Mouse (Mus musculus) lung, postnatal 0 days (tissue): Measurements from ENCODE around the gene Kbtbd2. TPM values are rescaled to one million over a fixed set of nuclear protein-coding genes. Genes with fewer than 3 reads are reported as not detected.

Experiments
- ATAC-seq: fragments of 200-750 bp; cut with Nextera tagmentation; 2 replicates; pipeline ENCODE4 v1.8.0; 2017; ENCODE audit warnings: moderate library complexity
- DNase-seq: peaks from one replicate; pipeline ENCODE4 v3.0.0-alpha.2; 2016; ENCODE audit warnings: low spot score
- H3K27ac ChIP-seq: fragments of 300-500 bp; sonication (generic); 2 replicates; pipeline ENCODE4 v1.5.1; 2014; ENCODE audit warnings: antibody characterized with exemption, mild to moderate bottlenecking, low read length, mixed read lengths
- H3K27me3 ChIP-seq: fragments of 300-500 bp; sonication (generic); replicated peaks from 2 replicates; pipeline ENCODE4 v1.6.1; 2014; ENCODE audit warnings: low read length, mixed read lengths; ENCODE audit not compliant: insufficient read depth
- H3K36me3 ChIP-seq: fragments of 300-500 bp; sonication (generic); 2 replicates; pipeline ENCODE4 v1.6.1; 2014; ENCODE audit warnings: low read length, mixed read lengths; ENCODE audit not compliant: insufficient read depth
- H3K4me1 ChIP-seq: fragments of 300-500 bp; sonication (generic); 2 replicates; pipeline ENCODE4 v1.6.1; 2014; ENCODE audit warnings: antibody characterized with exemption, low read depth, low read length, mixed read lengths; ENCODE audit not compliant: insufficient read depth
- H3K4me2 ChIP-seq: fragments of 300-500 bp; sonication (generic); replicated peaks from 2 replicates; pipeline ENCODE4 v1.6.1; 2014; ENCODE audit warnings: low read depth, mild to moderate bottlenecking, low read length, moderate library complexity, mixed read lengths
- H3K4me3 ChIP-seq: fragments of 300-500 bp; sonication (generic); 2 replicates; pipeline ENCODE4 v1.5.1; 2014; ENCODE audit warnings: low read depth, low read length
- H3K9ac ChIP-seq: fragments of 300-500 bp; sonication (generic); replicated peaks from 2 replicates; pipeline ENCODE4 v1.6.1; 2014; ENCODE audit warnings: low read depth, mild to moderate bottlenecking
- H3K9me3 ChIP-seq: fragments of 300-500 bp; sonication (generic); 2 replicates; pipeline ENCODE4 v1.6.1; 2016; ENCODE audit warnings: low read length, mixed read lengths
- CTCF ChIP-seq: IDR thresholded peaks from 2 replicates; pipeline ENCODE4 v1.5.1; 2016; ENCODE audit warnings: antibody characterized with exemption, mild to moderate bottlenecking
- EP300 ChIP-seq: IDR thresholded peaks from 2 replicates; pipeline ENCODE4 v1.6.1; 2016; ENCODE audit warnings: antibody characterized with exemption, mild to moderate bottlenecking, control low read depth
- WGBS: fragments of 180-500 bp; shearing (Covaris S2); extraction: QIAGEN DNeasy Blood & Tissue Kit; methylation state at CpG from one replicate; pipeline ENCODE4 v1.1.7; 2014; 5-methylcytosine and 5-hydroxymethylcytosine counted together
- polyA plus RNA-seq: library from polyadenylated mRNA; unstranded; fragments of >200 nt; fragmentation: Nextera tagmentation; extraction: Ambion mirVana; gene quantifications from 2 replicates; pipeline ENCODE4 v1.2.1, GENCODE M21; 2015

The Kbtbd2 gene
- polyA plus RNA-seq, 1 experiment from 2014 or later, result 20.5 TPM

- no peak for TF ChIP-seq CTCF
- TF ChIP-seq EP300, result no peak
- H3K9ac ChIP-seq, result no peak overlapping the region
- ATAC-seq, result no peak
- no peak overlapping the region for H3K27ac ChIP-seq
- DNase-seq, result no peak
- H3K9me3 ChIP-seq, result no peaks in the 10 kb centered on the region
- H3K36me3 ChIP-seq, result peaks cover 21% of the 10 kb centered on the region; the same call in 1 of the 2 replicates
- no peaks in the 10 kb centered on the region for H3K4me1 ChIP-seq
- WGBS, result 86% methylated on average over 1 of the region's 1 CpGs
- H3K27me3 ChIP-seq, result no peaks in the 10 kb centered on the region
- no peak overlapping the region for H3K4me2 ChIP-seq
- H3K4me3 ChIP-seq, result no peak overlapping the region
These were observed 41.5 kb downstream of the Kbtbd2 start for GRCm38 (mm10) chr6:56756117-56756516.

DNA sequence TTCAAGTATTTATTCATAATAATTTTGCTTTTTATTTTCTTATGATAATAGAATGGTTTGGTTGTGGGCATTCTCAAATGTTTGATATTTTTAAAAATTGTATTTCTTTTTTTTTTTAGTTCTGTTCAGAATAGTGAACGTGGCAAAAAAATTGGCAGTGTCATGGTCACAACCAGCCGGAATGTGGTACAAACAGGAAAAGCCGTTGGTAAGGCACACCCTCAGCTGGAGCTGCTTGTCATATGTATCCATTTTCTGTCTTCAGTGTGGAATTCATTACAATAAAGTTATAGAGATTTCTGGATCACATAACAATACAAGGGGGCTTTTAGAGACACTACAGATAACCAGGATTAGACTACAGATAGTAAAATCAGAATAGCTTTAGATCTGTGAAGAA is 43.9 kb downstream of the Kbtbd2 start:
- Histone ChIP-seq H3K9me3 (no peaks in the 10 kb centered on the region), H3K4me3 (no peak overlapping the region), H3K9ac (no peak overlapping the region), H3K27me3 (no peaks in the 10 kb centered on the region), H3K4me1 (no peaks in the 10 kb centered on the region), H3K36me3 (peaks cover 21% of the 10 kb centered on the region; the same call in 1 of the 2 replicates), H3K27ac (no peak overlapping the region), H3K4me2 (no peak overlapping the region)
- DNase-seq (no peak), ATAC-seq (no peak)
- TF ChIP-seq CTCF (no peak), EP300 (no peak)
- WGBS, result 81% methylated on average over 3 of the region's 3 CpGs

DNA sequence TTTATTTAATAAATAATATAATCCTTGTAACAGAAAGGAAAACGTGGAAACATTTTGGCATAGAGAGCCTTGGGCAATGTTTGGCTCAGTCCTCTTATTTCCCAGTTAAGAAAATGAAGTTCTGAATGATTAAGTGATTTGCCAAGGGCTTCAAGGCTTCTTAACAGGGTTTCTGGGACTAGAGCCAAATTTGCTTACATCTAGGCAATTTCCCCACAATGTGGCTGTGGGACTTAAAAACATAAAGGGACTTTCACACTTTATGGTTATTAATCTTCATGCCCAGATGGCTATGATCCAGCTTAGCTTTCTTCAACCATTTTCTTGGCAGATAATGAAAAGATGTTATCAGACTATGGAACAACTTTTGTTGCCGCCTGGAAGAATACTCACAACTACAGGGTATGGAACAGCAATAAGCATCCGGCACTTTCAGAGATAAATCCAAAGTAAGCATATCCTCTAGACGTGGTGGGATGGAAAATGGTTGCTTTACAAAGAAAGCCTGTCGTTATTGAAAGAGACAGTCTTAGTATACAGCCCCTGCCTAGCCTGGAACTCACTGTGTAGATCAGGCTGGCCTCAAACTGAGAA is 51.6 kb downstream of the Kbtbd2 start:
- no peaks in the 10 kb centered on the region for H3K9me3 ChIP-seq
- ATAC-seq, result peak; percentile 82
- H3K4me3 ChIP-seq, result no peak overlapping the region
- WGBS, result 32% methylated on average over 5 of the region's 5 CpGs
- peak; percentile 64; the same call in 1 of the 2 replicates for TF ChIP-seq EP300
- no peak for TF ChIP-seq CTCF
- no peaks in the 10 kb centered on the region for H3K27me3 ChIP-seq
- H3K4me1 ChIP-seq, result no peaks in the 10 kb centered on the region
- H3K9ac ChIP-seq, result no peak overlapping the region
- no peaks in the 10 kb centered on the region; the same call in 1 of the 2 replicates for H3K36me3 ChIP-seq
- no peak overlapping the region for H3K4me2 ChIP-seq
- DNase-seq, result peak; percentile 92
- H3K27ac ChIP-seq, result no peak overlapping the region

DNA sequence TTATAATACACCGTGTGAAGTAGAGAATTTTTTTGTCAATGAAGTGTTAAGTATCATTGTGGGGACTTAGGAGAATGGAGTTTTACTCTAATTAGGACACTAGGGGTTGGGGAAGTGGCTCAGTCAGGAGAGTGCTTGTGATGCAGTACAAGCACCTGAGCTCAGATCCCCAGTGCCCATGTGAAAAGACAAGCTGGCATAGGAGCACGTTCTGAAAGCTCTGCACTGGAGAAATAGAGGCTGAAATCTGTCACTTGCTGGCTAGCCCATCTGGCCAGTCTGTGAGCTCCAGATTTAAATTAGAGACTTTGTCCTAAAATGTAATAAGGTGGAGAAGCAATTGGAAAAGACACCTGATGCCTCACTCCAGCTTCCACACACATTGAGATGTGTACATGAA is 65.1 kb downstream of the Kbtbd2 start:
- no peaks in the 10 kb centered on the region for H3K4me1 ChIP-seq
- H3K4me2 ChIP-seq, result no peak overlapping the region
- H3K9me3 ChIP-seq, result no peaks in the 10 kb centered on the region
- peaks cover 26% of the 10 kb centered on the region for H3K36me3 ChIP-seq
- TF ChIP-seq CTCF, result no peak
- no peak for TF ChIP-seq EP300
- DNase-seq, result no peak
- H3K27ac ChIP-seq, result no peak overlapping the region
- no peak for ATAC-seq
- H3K4me3 ChIP-seq, result no peak overlapping the region
- H3K27me3 ChIP-seq, result no peaks in the 10 kb centered on the region
- no peak overlapping the region for H3K9ac ChIP-seq
- 76% methylated on average over 2 of the region's 2 CpGs for WGBS

Other genes with a start within 250 kb of the Kbtbd2 start
- gene Pde1c, start 228.7 kb downstream of the Kbtbd2 start, polyA plus RNA-seq, result 0.26 and 0.52 TPM in 2 replicates
- 68.0 and 70.7 TPM in 2 replicates for gene Lsm5, start 93.1 kb downstream of the Kbtbd2 start, polyA plus RNA-seq
- 9.6 and 10.2 TPM in 2 replicates for gene Avl9, start 82.9 kb downstream of the Kbtbd2 start, polyA plus RNA-seq
- gene Fkbp9, start 34.2 kb upstream of the Kbtbd2 start, polyA plus RNA-seq, result 130 and 134 TPM in 2 replicates
- gene Nt5c3, start 126.1 kb upstream of the Kbtbd2 start, polyA plus RNA-seq, result 46.4 and 46.6 TPM in 2 replicates
- 0.14 and 0.17 TPM in 2 replicates for gene Vmn1r4, start 126.2 kb upstream of the Kbtbd2 start, polyA plus RNA-seq
- gene Vmn1r5, start 172.5 kb upstream of the Kbtbd2 start, polyA plus RNA-seq, result not detected in 2 replicates
- gene Vmn1r6, start 199.4 kb upstream of the Kbtbd2 start, polyA plus RNA-seq, result not detected in 2 replicates
- gene Vmn1r7, start 227.5 kb upstream of the Kbtbd2 start, polyA plus RNA-seq, result not detected in 2 replicates
- gene Vmn1r8, start 234.5 kb upstream of the Kbtbd2 start, polyA plus RNA-seq, result not detected in 2 replicates